Mouse (Mus musculus) neural tube, embryonic 15.5 days (tissue): ENCODE measurements around the gene Gm13272. TPM values are rescaled to one million over a fixed set of nuclear protein-coding genes. Genes with fewer than 3 reads are reported as not detected.
A peak's percentile ranks its signal among the peaks of the same experiment; 100 is the strongest.
"Not testable (repeated sequence)": the region's sequence is repeated elsewhere in the genome, so short reads cannot be mapped to it uniquely, and the experiment has no call there.

ENCODE experiments used
- ATAC-seq: fragments of 200-750 bp; cut with Nextera tagmentation; 2 replicates; pipeline ENCODE4 v1.8.0; 2017; ENCODE audit warnings: mild to moderate bottlenecking, moderate TSS enrichment, moderate library complexity; ENCODE audit not compliant: low FRiP score
- H3K27ac ChIP-seq: fragments of 300-500 bp; sonication (generic); replicated peaks from 2 replicates; pipeline ENCODE4 v1.5.1; 2015; ENCODE audit warnings: mild to moderate bottlenecking, inconsistent platforms
- H3K27me3 ChIP-seq: fragments of 300-500 bp; sonication (generic); replicated peaks from 2 replicates; pipeline ENCODE4 v1.6.1; 2015; ENCODE audit warnings: inconsistent platforms
- H3K36me3 ChIP-seq: fragments of 300-500 bp; sonication (generic); 2 replicates; pipeline ENCODE4 v1.6.1; 2015; ENCODE audit warnings: inconsistent platforms
- H3K4me1 ChIP-seq: fragments of 300-500 bp; sonication (generic); 2 replicates; pipeline ENCODE4 v1.6.1; 2015; ENCODE audit warnings: inconsistent platforms
- H3K4me2 ChIP-seq: fragments of 300-500 bp; sonication (generic); 2 replicates; pipeline ENCODE4 v1.6.1; 2015; ENCODE audit warnings: inconsistent platforms, mild to moderate bottlenecking, moderate library complexity
- H3K4me3 ChIP-seq: fragments of 300-500 bp; sonication (generic); replicated peaks from 2 replicates; pipeline ENCODE4 v1.5.1; 2015; ENCODE audit warnings: mild to moderate bottlenecking, inconsistent platforms
- H3K9ac ChIP-seq: fragments of 300-500 bp; sonication (generic); replicated peaks from 2 replicates; pipeline ENCODE4 v1.6.1; 2015; ENCODE audit warnings: mild to moderate bottlenecking, inconsistent platforms
- H3K9me3 ChIP-seq: fragments of 300-500 bp; sonication (generic); replicated peaks from 2 replicates; pipeline ENCODE4 v1.6.1; 2016; ENCODE audit warnings: inconsistent platforms
- WGBS: fragments of 180-500 bp; shearing (Covaris S2); methylation state at CpG from one replicate; pipeline ENCODE4 v1.1.7; 2015; ENCODE audit warnings: mixed read lengths; 5-methylcytosine and 5-hydroxymethylcytosine counted together
- polyA plus RNA-seq: library from polyadenylated mRNA; unstranded; fragments of >200 nt; fragmentation: Nextera tagmentation; extraction: Ambion mirVana; gene quantifications from 2 replicates; pipeline ENCODE4 v1.2.1, GENCODE M21; 2015

Gm13272 gene
- polyA plus RNA-seq, 1 experiment from 2014 or later: not detected

DNA sequence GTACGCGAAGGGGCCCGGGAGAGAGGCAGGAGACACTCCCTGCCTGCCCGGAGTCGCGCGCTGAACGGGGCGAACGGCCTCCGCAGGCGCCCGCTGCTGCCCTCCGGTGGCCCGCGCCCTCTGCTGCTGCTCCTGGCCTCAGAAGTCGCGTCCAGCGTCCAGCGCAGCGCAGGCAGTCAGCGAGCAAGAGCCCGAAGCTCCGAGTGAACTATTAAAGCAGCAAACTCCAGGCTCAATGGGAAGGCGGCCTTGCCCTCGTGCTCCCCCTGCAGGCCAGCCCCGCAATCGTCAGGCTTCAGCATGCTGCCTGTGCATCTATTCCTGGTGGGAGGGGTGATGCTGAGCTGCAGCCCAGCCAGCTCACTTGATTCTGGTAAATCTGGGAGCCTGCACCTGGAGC lies 11.6 kb downstream of the Gm13272 start, which contains the start of gene Gm13278:
TSS of gene Gm13278 (plus strand) at position 301 of the 400 bp plus-strand sequence.
- H3K27ac ChIP-seq, H3K27me3 ChIP-seq, H3K4me1 ChIP-seq, H3K36me3 ChIP-seq, H3K4me3 ChIP-seq, H3K4me2 ChIP-seq, H3K9ac ChIP-seq, ATAC-seq, H3K9me3 ChIP-seq: not testable (repeated sequence)
- no CpG with 5 or more reads among the region's 28 CpGs for WGBS

DNA sequence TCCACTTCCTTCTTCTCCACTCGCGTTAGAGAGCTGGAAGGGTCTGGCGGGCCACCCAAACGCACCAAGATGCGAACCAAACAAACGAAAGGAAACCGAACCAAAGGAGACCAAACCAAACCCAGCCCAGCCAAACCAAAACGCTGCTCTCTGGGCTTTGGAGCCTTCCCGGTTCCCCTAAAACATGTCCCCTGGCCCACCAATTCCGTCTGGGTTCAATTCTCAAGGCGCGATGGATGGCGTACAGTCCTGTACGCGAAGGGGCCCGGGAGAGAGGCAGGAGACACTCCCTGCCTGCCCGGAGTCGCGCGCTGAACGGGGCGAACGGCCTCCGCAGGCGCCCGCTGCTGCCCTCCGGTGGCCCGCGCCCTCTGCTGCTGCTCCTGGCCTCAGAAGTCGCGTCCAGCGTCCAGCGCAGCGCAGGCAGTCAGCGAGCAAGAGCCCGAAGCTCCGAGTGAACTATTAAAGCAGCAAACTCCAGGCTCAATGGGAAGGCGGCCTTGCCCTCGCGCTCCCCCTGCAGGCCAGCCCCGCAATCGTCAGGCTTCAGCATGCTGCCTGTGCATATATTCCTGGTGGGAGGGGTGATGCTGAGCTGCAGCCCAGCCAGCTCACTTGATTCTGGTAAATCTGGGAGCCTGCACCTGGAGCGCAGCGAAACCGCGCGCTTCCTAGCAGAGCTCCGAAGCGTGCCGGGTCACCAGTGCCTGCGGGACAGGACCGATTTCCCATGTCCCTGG lies 14.5 kb downstream of the Gm13272 start, which contains the start of gene Gm13275:
TSS of gene Gm13275 (plus strand) at position 552 of the 740 bp plus-strand sequence.
- not testable (repeated sequence) for H3K4me2 ChIP-seq, H3K36me3 ChIP-seq, ATAC-seq, H3K9me3 ChIP-seq, H3K27ac ChIP-seq, H3K4me3 ChIP-seq, H3K27me3 ChIP-seq, H3K9ac ChIP-seq, H3K4me1 ChIP-seq
- 0% methylated on average over 11 of the region's 52 CpGs for WGBS

DNA sequence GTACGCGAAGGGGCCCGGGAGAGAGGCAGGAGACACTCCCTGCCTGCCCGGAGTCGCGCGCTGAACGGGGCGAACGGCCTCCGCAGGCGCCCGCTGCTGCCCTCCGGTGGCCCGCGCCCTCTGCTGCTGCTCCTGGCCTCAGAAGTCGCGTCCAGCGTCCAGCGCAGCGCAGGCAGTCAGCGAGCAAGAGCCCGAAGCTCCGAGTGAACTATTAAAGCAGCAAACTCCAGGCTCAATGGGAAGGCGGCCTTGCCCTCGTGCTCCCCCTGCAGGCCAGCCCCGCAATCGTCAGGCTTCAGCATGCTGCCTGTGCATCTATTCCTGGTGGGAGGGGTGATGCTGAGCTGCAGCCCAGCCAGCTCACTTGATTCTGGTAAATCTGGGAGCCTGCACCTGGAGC lies 17.4 kb downstream of the Gm13272 start, which contains the start of gene Gm13279:
TSS of gene Gm13279 (plus strand) at position 301 of the 400 bp plus-strand sequence.
- not testable (repeated sequence) for H3K9me3 ChIP-seq, H3K4me1 ChIP-seq, H3K4me2 ChIP-seq, H3K27me3 ChIP-seq, H3K27ac ChIP-seq, H3K9ac ChIP-seq, H3K36me3 ChIP-seq, ATAC-seq, H3K4me3 ChIP-seq
- no CpG with 5 or more reads among the region's 28 CpGs for WGBS

DNA sequence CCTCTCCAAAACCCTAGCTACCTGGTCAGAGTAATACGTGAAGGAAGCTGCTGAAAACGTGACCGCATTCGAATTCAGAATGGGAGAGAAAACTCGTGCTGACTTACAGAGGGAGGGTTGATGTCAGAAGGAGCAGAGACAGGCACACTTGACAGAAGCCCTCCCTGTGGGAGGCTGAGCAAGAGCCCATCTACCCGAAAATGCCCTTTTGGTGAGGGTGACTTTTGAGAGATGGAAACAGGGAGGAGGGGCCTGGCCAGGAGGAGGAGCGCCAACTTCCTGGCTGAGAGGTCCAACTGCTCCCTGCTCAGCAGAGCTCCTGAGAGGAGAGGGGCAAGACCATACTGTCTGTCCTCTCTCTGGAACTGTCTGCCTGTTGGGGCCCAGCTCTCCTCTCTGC lies 19.7 kb downstream of the Gm13272 start, which contains the start of gene Gm13285:
TSS of gene Gm13285 (plus strand) at position 301 of the 400 bp plus-strand sequence.
- not testable (repeated sequence) for H3K27me3 ChIP-seq, H3K9me3 ChIP-seq, ATAC-seq, H3K4me1 ChIP-seq, H3K4me2 ChIP-seq, H3K27ac ChIP-seq, H3K36me3 ChIP-seq, H3K4me3 ChIP-seq, H3K9ac ChIP-seq
- 13% methylated on average over 5 of the region's 7 CpGs for WGBS

DNA sequence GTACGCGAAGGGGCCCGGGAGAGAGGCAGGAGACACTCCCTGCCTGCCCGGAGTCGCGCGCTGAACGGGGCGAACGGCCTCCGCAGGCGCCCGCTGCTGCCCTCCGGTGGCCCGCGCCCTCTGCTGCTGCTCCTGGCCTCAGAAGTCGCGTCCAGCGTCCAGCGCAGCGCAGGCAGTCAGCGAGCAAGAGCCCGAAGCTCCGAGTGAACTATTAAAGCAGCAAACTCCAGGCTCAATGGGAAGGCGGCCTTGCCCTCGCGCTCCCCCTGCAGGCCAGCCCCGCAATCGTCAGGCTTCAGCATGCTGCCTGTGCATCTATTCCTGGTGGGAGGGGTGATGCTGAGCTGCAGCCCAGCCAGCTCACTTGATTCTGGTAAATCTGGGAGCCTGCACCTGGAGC lies 23.3 kb downstream of the Gm13272 start, which contains the start of gene Gm13287:
TSS of gene Gm13287 (plus strand) at position 301 of the 400 bp plus-strand sequence.
- not testable (repeated sequence) for H3K4me2 ChIP-seq, H3K4me1 ChIP-seq, H3K27me3 ChIP-seq, H3K9me3 ChIP-seq, H3K36me3 ChIP-seq, H3K9ac ChIP-seq, H3K4me3 ChIP-seq, ATAC-seq, H3K27ac ChIP-seq
- WGBS: no CpG with 5 or more reads among the region's 29 CpGs

DNA sequence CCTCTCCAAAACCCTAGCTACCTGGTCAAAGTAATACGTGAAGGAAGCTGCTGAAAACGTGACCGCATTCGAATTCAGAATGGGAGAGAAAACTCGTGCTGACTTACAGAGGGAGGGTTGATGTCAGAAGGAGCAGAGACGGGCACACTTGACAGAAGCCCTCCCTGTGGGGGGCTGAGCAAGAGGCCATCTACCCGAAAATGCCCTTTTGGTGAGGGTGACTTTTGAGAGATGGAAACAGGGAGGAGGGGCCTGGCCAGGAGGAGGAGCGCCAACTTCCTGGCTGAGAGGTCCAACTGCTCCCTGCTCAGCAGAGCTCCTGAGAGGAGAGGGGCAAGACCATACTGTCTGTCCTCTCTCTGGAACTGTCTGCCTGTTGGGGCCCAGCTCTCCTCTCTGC lies 25.6 kb downstream of the Gm13272 start, which contains the start of gene Gm13288:
TSS of gene Gm13288 (plus strand) at position 301 of the 400 bp plus-strand sequence.
- peak within 1 kb of the TSS; percentile 52 for H3K4me2 ChIP-seq
- no CpG with 5 or more reads among the region's 8 CpGs for WGBS
- not testable (repeated sequence) for ATAC-seq, H3K27ac ChIP-seq, H3K27me3 ChIP-seq, H3K9ac ChIP-seq, H3K36me3 ChIP-seq, H3K9me3 ChIP-seq, H3K4me1 ChIP-seq
- peak within 1 kb of the TSS; percentile 21; the same call in 1 of the 2 replicates for H3K4me3 ChIP-seq

DNA sequence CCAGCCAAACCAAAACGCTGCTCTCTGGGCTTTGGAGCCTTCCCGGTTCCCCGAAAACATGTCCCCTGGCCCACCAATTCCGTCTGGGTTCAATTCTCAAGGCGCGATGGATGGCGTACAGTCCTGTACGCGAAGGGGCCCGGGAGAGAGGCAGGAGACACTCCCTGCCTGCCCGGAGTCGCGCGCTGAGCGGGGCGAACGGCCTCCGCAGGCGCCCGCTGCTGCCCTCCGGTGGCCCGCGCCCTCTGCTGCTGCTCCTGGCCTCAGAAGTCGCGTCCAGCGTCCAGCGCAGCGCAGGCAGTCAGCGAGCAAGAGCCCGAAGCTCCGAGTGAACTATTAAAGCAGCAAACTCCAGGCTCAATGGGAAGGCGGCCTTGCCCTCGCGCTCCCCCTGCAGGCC lies 26.1 kb downstream of the Gm13272 start:
- no CpG with 5 or more reads among the region's 34 CpGs for WGBS
- H3K9me3 ChIP-seq, ATAC-seq, H3K36me3 ChIP-seq, H3K27ac ChIP-seq, H3K4me1 ChIP-seq, H3K9ac ChIP-seq, H3K27me3 ChIP-seq: not testable (repeated sequence)
- H3K4me3 ChIP-seq: peak overlapping the region; percentile 21; the same call in 1 of the 2 replicates
- H3K4me2 ChIP-seq: peak overlapping the region; percentile 52

DNA sequence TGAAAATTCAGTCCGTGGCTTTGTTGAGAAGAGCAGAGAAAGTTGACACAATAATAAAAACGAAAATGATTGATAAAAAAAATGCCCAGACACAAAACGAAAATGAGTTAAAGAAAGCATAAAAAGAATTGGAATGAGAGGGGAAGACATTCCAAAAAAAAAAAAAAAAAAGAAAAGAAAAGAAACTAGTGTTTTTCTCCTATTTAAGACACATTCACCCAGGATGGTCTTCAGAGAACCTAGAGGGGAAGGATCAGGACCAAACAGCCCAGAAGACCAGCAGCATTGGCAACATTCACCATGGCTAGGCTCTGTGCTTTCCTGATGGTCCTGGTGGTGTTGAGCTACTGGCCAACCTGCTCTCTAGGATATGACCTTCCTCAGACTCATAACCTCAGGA lies 36.3 kb downstream of the Gm13272 start, which contains the start of gene Ifna7:
TSS of gene Ifna7 (plus strand) at position 301 of the 400 bp plus-strand sequence.
- no peak within 1 kb of the TSS for H3K27ac ChIP-seq
- H3K36me3 ChIP-seq: no peaks in the 10 kb centered on the region
- no peak within 1 kb of the TSS for H3K4me2 ChIP-seq
- no peak within 1 kb of the TSS for H3K9ac ChIP-seq
- no peak for ATAC-seq
- H3K4me3 ChIP-seq: no peak within 1 kb of the TSS
- H3K27me3 ChIP-seq: no peaks in the 10 kb centered on the region
- 71% methylated on average over 3 of the region's 3 CpGs for WGBS
- no peaks in the 10 kb centered on the region for H3K9me3 ChIP-seq
- no peaks in the 10 kb centered on the region for H3K4me1 ChIP-seq

DNA sequence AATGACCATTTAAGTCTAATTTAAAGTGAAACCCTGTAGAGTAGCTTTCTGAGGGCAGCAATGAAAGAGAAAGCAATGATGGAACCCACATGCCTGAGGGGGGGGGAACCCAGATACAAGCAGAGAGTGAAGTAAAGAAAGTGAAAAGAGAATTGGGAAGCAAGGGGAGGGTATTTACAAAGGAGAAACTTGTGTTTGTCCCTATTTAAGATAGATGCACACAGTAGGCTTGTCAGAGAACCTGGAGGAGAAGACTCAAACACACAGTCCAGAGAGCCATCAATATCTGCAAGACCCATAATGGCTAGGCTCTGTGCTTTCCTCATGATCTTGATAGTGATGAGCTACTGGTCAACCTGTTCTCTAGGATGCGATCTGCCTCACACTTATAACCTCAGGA lies 40.0 kb downstream of the Gm13272 start, which contains the start of gene Ifna11:
TSS of gene Ifna11 (plus strand) at position 301 of the 400 bp plus-strand sequence.
- 85% methylated on average over 1 of the region's 1 CpGs for WGBS
- ATAC-seq: no peak

DNA sequence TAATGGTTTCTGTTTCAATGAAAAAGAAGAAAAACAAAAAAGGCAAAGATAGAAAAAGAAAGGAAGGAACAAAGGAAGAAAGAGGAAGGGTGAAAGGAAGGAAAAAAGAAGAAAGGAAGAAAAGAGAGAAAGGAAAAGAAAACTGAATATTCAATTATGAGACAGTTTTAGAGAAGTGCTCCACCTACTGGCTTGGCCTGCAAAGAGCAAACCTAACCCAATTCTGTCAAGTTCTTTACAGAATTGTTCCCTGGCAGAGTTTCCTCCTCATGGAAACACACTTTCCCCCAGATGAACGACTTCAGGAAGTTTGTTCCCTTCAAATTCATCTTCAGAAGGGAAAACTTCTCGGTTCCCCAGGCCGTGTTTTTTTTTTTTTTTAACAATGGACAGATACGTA lies 43.3 kb downstream of the Gm13272 start:
- no peaks in the 10 kb centered on the region for H3K4me1 ChIP-seq
- H3K9ac ChIP-seq: no peak overlapping the region
- no peak overlapping the region for H3K4me2 ChIP-seq
- H3K9me3 ChIP-seq: no peaks in the 10 kb centered on the region
- H3K27me3 ChIP-seq: no peaks in the 10 kb centered on the region
- no peak overlapping the region for H3K27ac ChIP-seq
- no peak overlapping the region for H3K4me3 ChIP-seq
- no peak for ATAC-seq
- 18% methylated on average over 4 of the region's 4 CpGs for WGBS
- H3K36me3 ChIP-seq: no peaks in the 10 kb centered on the region

More for the DNA sequence above, 40.0 kb downstream of the Gm13272 start, which contains the start of gene Ifna11:
- no peaks in the 10 kb centered on the region for H3K4me1 ChIP-seq
- H3K4me3 ChIP-seq: no peak within 1 kb of the TSS
- no peak within 1 kb of the TSS for H3K9ac ChIP-seq
- H3K27ac ChIP-seq: no peak within 1 kb of the TSS
- no peak within 1 kb of the TSS for H3K4me2 ChIP-seq
- H3K27me3 ChIP-seq: no peaks in the 10 kb centered on the region
- no peaks in the 10 kb centered on the region for H3K9me3 ChIP-seq
- no peaks in the 10 kb centered on the region for H3K36me3 ChIP-seq

DNA sequence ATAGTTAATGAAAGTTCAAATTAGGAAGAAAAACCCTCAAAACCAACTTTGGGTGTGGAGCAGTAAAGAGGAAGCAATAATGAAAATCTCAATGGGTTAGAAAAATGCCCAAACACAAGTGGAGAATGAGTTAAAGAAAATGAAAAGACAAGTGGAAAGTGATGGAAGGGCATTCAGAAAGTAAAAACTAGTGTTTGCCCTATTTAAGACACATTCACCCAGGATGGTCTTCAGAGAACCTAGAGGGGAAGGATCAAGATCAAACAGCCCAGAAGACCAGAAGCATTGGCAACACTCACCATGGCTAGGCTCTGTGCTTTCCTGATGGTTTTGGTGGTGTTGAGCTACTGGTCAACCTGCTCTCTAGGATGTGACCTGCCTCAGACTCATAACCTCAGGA lies 47.5 kb downstream of the Gm13272 start, which contains the start of gene Ifna6:
TSS of gene Ifna6 (plus strand) at position 301 of the 400 bp plus-strand sequence.
- not testable (repeated sequence) for ATAC-seq, H3K27ac ChIP-seq, H3K9me3 ChIP-seq, H3K9ac ChIP-seq, H3K27me3 ChIP-seq, H3K36me3 ChIP-seq, H3K4me1 ChIP-seq, H3K4me3 ChIP-seq, H3K4me2 ChIP-seq
